Mouse (Mus musculus) lung, postnatal 0 days (tissue): ENCODE measurements around the gene Cic. TPM values are rescaled to one million over a fixed set of nuclear protein-coding genes. Genes with fewer than 3 reads are reported as not detected.
"Not testable (repeated sequence)": the region's sequence is repeated elsewhere in the genome, so short reads cannot be mapped to it uniquely, and the experiment has no call there.

ENCODE experiments used
- ATAC-seq: fragments of 200-750 bp; cut with Nextera tagmentation; 2 replicates; pipeline ENCODE4 v1.8.0; 2017; ENCODE audit warnings: moderate library complexity
- DNase-seq: peaks from one replicate; pipeline ENCODE4 v3.0.0-alpha.2; 2016; ENCODE audit warnings: low spot score
- H3K27ac ChIP-seq: fragments of 300-500 bp; sonication (generic); 2 replicates; pipeline ENCODE4 v1.5.1; 2014; ENCODE audit warnings: antibody characterized with exemption, mild to moderate bottlenecking, low read length, mixed read lengths
- H3K27me3 ChIP-seq: fragments of 300-500 bp; sonication (generic); replicated peaks from 2 replicates; pipeline ENCODE4 v1.6.1; 2014; ENCODE audit warnings: low read length, mixed read lengths; ENCODE audit not compliant: insufficient read depth
- H3K36me3 ChIP-seq: fragments of 300-500 bp; sonication (generic); 2 replicates; pipeline ENCODE4 v1.6.1; 2014; ENCODE audit warnings: low read length, mixed read lengths; ENCODE audit not compliant: insufficient read depth
- H3K4me1 ChIP-seq: fragments of 300-500 bp; sonication (generic); 2 replicates; pipeline ENCODE4 v1.6.1; 2014; ENCODE audit warnings: antibody characterized with exemption, low read depth, low read length, mixed read lengths; ENCODE audit not compliant: insufficient read depth
- H3K4me2 ChIP-seq: fragments of 300-500 bp; sonication (generic); replicated peaks from 2 replicates; pipeline ENCODE4 v1.6.1; 2014; ENCODE audit warnings: low read depth, mild to moderate bottlenecking, low read length, moderate library complexity, mixed read lengths
- H3K4me3 ChIP-seq: fragments of 300-500 bp; sonication (generic); 2 replicates; pipeline ENCODE4 v1.5.1; 2014; ENCODE audit warnings: low read depth, low read length
- H3K9ac ChIP-seq: fragments of 300-500 bp; sonication (generic); replicated peaks from 2 replicates; pipeline ENCODE4 v1.6.1; 2014; ENCODE audit warnings: low read depth, mild to moderate bottlenecking
- H3K9me3 ChIP-seq: fragments of 300-500 bp; sonication (generic); 2 replicates; pipeline ENCODE4 v1.6.1; 2016; ENCODE audit warnings: low read length, mixed read lengths
- CTCF ChIP-seq: IDR thresholded peaks from 2 replicates; pipeline ENCODE4 v1.5.1; 2016; ENCODE audit warnings: antibody characterized with exemption, mild to moderate bottlenecking
- EP300 ChIP-seq: IDR thresholded peaks from 2 replicates; pipeline ENCODE4 v1.6.1; 2016; ENCODE audit warnings: antibody characterized with exemption, mild to moderate bottlenecking, control low read depth
- WGBS: fragments of 180-500 bp; shearing (Covaris S2); extraction: QIAGEN DNeasy Blood & Tissue Kit; methylation state at CpG from one replicate; pipeline ENCODE4 v1.1.7; 2014; 5-methylcytosine and 5-hydroxymethylcytosine counted together
- polyA plus RNA-seq: library from polyadenylated mRNA; unstranded; fragments of >200 nt; fragmentation: Nextera tagmentation; extraction: Ambion mirVana; gene quantifications from 2 replicates; pipeline ENCODE4 v1.2.1, GENCODE M21; 2015

Gene Cic
- polyA plus RNA-seq, 1 experiment from 2014 or later, result 26.5 TPM

DNA sequence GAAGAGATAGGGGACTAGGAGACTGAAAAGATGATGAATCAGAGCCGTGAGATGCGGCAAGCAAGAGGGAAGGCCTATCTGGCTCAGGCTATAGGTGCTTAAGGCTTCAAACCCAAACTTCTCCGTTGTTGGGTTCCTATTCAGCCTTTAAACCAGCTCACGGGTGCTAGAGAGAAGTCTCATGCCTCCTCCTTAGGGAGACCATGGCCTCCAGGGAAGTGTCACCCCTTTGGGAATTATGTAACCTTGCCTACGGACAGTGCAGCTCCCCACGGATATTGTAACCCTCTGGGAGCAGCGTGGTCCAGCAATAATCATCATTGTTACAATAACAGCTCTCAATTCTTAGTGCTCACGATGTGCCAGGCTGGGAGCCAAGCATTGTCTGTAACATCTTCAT is 15.7 kb upstream of the Cic start:
- TF ChIP-seq CTCF, result no peak
- TF ChIP-seq EP300, result no peak

DNA sequence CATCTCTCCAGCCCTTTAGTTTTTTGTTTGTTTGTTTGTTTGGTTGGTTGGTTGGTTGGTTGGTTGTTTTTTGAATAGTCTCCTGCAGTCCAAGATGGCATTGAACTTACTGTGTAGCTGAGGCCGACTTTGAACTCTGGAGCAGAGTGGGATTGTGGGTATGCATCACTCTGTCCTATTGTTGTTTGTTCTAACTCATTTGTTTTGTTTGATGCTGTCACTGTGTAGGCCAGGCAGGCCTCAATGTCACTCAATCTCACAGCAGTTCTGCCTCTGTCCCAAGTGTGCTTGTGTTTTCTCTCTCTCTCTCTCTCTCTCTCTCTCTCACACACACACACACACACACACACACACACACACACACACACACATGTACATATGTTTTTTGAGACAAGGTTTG is 5.6 kb upstream of the Cic start:
- ATAC-seq, result no peak
- 90% methylated on average over 1 of the region's 1 CpGs for WGBS
- Histone ChIP-seq H3K4me2 (no peak overlapping the region), H3K27ac (no peak overlapping the region), H3K36me3 (no peaks in the 10 kb centered on the region), H3K4me1 (peaks cover 2% of the 10 kb centered on the region; the same call in 1 of the 2 replicates), H3K9ac (no peak overlapping the region), H3K9me3 (no peaks in the 10 kb centered on the region), H3K4me3 (no peak overlapping the region), H3K27me3 (no peaks in the 10 kb centered on the region)
- TF ChIP-seq EP300 (no peak), CTCF (no peak)
- DNase-seq, result no peak

More for the DNA sequence above, 15.7 kb upstream of the Cic start:
- peaks cover 21% of the 10 kb centered on the region for H3K4me1 ChIP-seq
- H3K27ac ChIP-seq, result peak overlapping the region; percentile 99
- peak overlapping the region; percentile 79 for H3K4me2 ChIP-seq
- ATAC-seq (no peak), DNase-seq (no peak)
- peak overlapping the region; percentile 91 for H3K9ac ChIP-seq
- peak overlapping the region; percentile 93 for H3K4me3 ChIP-seq
- H3K27me3 ChIP-seq, result no peaks in the 10 kb centered on the region
- no peaks in the 10 kb centered on the region for H3K36me3 ChIP-seq
- no peaks in the 10 kb centered on the region for H3K9me3 ChIP-seq
- 20% methylated on average over 8 of the region's 8 CpGs for WGBS

DNA sequence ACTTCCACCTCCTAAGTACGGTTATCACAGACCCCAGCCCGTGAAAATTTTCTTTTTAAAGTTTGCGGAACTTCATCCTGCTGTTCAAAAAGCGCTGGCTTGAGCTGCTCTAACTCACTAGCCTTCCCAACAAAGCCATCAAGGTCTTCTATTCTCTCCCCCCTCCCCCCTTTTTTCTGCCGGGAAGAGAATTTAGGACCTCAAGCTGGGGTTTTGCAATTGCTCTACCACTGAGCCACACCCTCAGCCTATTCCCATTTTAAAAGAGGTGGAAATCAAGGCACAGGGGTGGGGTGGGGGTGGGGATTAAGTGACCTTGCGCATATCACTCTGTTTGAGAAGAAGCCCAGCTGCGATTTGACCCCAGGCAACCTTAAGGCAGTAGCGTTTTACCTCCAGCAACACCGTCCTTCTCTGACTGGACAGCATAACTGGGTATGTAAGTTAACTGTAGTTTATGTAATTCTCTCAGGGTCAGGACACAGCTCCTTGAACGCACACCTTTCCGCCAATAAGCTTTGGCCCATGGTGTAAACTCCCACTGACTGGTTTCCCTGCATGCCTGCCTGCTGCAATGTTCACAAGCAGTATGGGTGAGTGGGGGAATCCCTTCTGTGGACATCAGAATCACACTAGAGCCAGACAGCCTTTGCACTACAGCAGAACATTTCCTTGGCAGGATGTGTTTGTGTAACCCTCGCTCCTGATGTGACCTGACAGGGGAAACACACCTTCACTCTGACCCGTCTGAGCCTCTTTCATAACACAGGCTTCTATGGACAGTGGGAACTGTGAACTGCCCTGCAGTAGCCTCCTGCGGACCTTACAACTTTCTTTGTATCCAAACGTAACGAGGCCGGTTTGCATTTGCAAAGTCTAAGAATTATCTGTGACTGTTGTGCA is 3.3 kb upstream of the Cic start:
- no peak overlapping the region for H3K9ac ChIP-seq
- no peak overlapping the region for H3K27ac ChIP-seq
- H3K4me3 ChIP-seq, result no peak overlapping the region
- H3K9me3 ChIP-seq, result no peaks in the 10 kb centered on the region
- TF ChIP-seq EP300, result no peak
- no peak for TF ChIP-seq CTCF
- peaks cover 7% of the 10 kb centered on the region; the same call in 1 of the 2 replicates for H3K4me1 ChIP-seq
- DNase-seq, result no peak
- WGBS, result 30% methylated on average over 17 of the region's 17 CpGs
- no peaks in the 10 kb centered on the region for H3K36me3 ChIP-seq
- no peaks in the 10 kb centered on the region for H3K27me3 ChIP-seq
- H3K4me2 ChIP-seq, result no peak overlapping the region
- ATAC-seq, result no peak

GRCm38 (mm10) chr7:25265743-25266142 is 1.8 kb upstream of the Cic start:
- not testable (repeated sequence) for H3K9ac ChIP-seq, H3K4me2 ChIP-seq, DNase-seq, H3K36me3 ChIP-seq, H3K27me3 ChIP-seq, ATAC-seq, H3K9me3 ChIP-seq, H3K4me3 ChIP-seq, H3K27ac ChIP-seq
- 85% methylated on average over 5 of the region's 5 CpGs for WGBS
- peaks cover 16% of the 10 kb centered on the region for H3K4me1 ChIP-seq

GRCm38 (mm10) chr7:25266180-25266962 is 1.1 kb upstream of the Cic start:
- H3K4me3 ChIP-seq, result no peak overlapping the region
- H3K27ac ChIP-seq, result no peak overlapping the region
- 80% methylated on average over 8 of the region's 8 CpGs for WGBS
- DNase-seq (no peak), ATAC-seq (no peak)
- no peak overlapping the region for H3K4me2 ChIP-seq
- TF ChIP-seq EP300 (no peak), CTCF (no peak)
- no peaks in the 10 kb centered on the region for H3K27me3 ChIP-seq
- no peaks in the 10 kb centered on the region for H3K36me3 ChIP-seq
- H3K9ac ChIP-seq, result no peak overlapping the region
- H3K9me3 ChIP-seq, result no peaks in the 10 kb centered on the region
- H3K4me1 ChIP-seq, result peaks cover 16% of the 10 kb centered on the region

- H3K4me3 ChIP-seq, result peak overlapping the region; percentile 80
- peaks cover 16% of the 10 kb centered on the region for H3K4me1 ChIP-seq
- no peaks in the 10 kb centered on the region for H3K36me3 ChIP-seq
- ATAC-seq (peak; percentile 93), DNase-seq (peak; percentile 100)
- peak overlapping the region; percentile 97 for H3K27ac ChIP-seq
- no peaks in the 10 kb centered on the region for H3K27me3 ChIP-seq
- H3K9me3 ChIP-seq, result no peaks in the 10 kb centered on the region
- H3K9ac ChIP-seq, result peak overlapping the region; percentile 81
- TF ChIP-seq CTCF, result no peak
- peak; percentile 95 for TF ChIP-seq EP300
- H3K4me2 ChIP-seq, result peak overlapping the region; percentile 87
- WGBS, result 1% methylated on average over 33 of the region's 33 CpGs
Observed at GRCm38 (mm10) chr7:25267751-25268463, 403 bp downstream of the Cic start.
